Mouse (Mus musculus) liver, embryonic 11.5 days (tissue): ENCODE measurements at regions not wholly inside any gene's neighbourhood (a gene's known extent, or its start where the extent isn't known, plus 50 kb on each side); places are given as distances from the start of the nearest gene placed in this dataset.

ENCODE experiments used
- ATAC-seq: fragments of 200-750 bp; cut with Nextera tagmentation; replicated peaks from 2 replicates; pipeline ENCODE4 v1.8.0; 2017; ENCODE audit warnings: moderate number of reproducible peaks, mild to moderate bottlenecking, moderate TSS enrichment, moderate library complexity; ENCODE audit not compliant: low FRiP score
- DNase-seq: peaks from one replicate; pipeline ENCODE4 v3.0.0-alpha.2; 2017; ENCODE audit warnings: low spot score
- H3K27ac ChIP-seq: fragments of 300-500 bp; sonication (generic); 2 replicates; pipeline ENCODE4 v1.5.1; 2014; ENCODE audit warnings: mild to moderate bottlenecking, low read depth, low read length, control low read depth
- H3K27me3 ChIP-seq: fragments of 300-500 bp; sonication (generic); replicated peaks from 2 replicates; pipeline ENCODE4 v1.6.1; 2014; ENCODE audit warnings: low read length, mixed read lengths; ENCODE audit not compliant: control insufficient read depth, insufficient read depth
- H3K36me3 ChIP-seq: fragments of 300-500 bp; sonication (generic); 2 replicates; pipeline ENCODE4 v1.6.1; 2014; ENCODE audit warnings: mild to moderate bottlenecking, low read length, moderate library complexity, mixed read lengths; ENCODE audit not compliant: control insufficient read depth, insufficient read depth
- H3K4me1 ChIP-seq: fragments of 300-500 bp; sonication (generic); replicated peaks from 2 replicates; pipeline ENCODE4 v1.6.1; 2014; ENCODE audit warnings: low read length, mixed read lengths; ENCODE audit not compliant: control insufficient read depth, insufficient read depth
- H3K4me2 ChIP-seq: fragments of 300-500 bp; sonication (generic); 2 replicates; pipeline ENCODE4 v1.6.1; 2014; ENCODE audit warnings: mild to moderate bottlenecking, control low read depth, moderate library complexity
- H3K4me3 ChIP-seq: fragments of 300-500 bp; sonication (generic); 2 replicates; pipeline ENCODE4 v1.5.1; 2014; ENCODE audit warnings: low read depth, low read length, control low read depth
- H3K9ac ChIP-seq: fragments of 300-500 bp; sonication (generic); 2 replicates; pipeline ENCODE4 v1.6.1; 2014; ENCODE audit warnings: low read depth, low read length, control low read depth
- H3K9me3 ChIP-seq: fragments of 300-500 bp; sonication (generic); 2 replicates; pipeline ENCODE4 v1.6.1; 2016; ENCODE audit warnings: low read length, inconsistent platforms, mixed read lengths; ENCODE audit not compliant: control insufficient read depth
- WGBS: fragments of 180-500 bp; shearing (Covaris S2); extraction: QIAGEN DNeasy Blood & Tissue Kit; methylation state at CpG from one replicate; pipeline ENCODE4 v1.1.7; 2014; 5-methylcytosine and 5-hydroxymethylcytosine counted together

GRCm38 (mm10) chr10:67377643-67378223 is 92.6 kb upstream of the Nrbf2 start:
- ATAC-seq (no peak), DNase-seq (no peak)
- Histone ChIP-seq H3K27ac (no peak overlapping the region), H3K4me2 (no peak overlapping the region), H3K36me3 (no peaks in the 10 kb centered on the region), H3K9me3 (no peaks in the 10 kb centered on the region), H3K4me3 (no peak overlapping the region), H3K4me1 (no peaks in the 10 kb centered on the region), H3K9ac (no peak overlapping the region), H3K27me3 (no peaks in the 10 kb centered on the region)
- 70% methylated on average over 17 of the region's 17 CpGs for WGBS

- DNase-seq = no peak
- Histone ChIP-seq H3K4me3 (no peak overlapping the region), H3K36me3 (no peaks in the 10 kb centered on the region), H3K4me2 (no peak overlapping the region), H3K27ac (no peak overlapping the region), H3K9ac (no peak overlapping the region), H3K4me1 (no peaks in the 10 kb centered on the region), H3K9me3 (no peaks in the 10 kb centered on the region), H3K27me3 (no peaks in the 10 kb centered on the region)
- no peak for ATAC-seq
- 71% methylated on average over 5 of the region's 5 CpGs for WGBS
These were observed 95.1 kb upstream of the Nrbf2 start for GRCm38 (mm10) chr10:67380174-67380573.

GRCm38 (mm10) chr10:67383352-67383751 is 98.2 kb upstream of the Nrbf2 start:
- H3K4me1 ChIP-seq = no peaks in the 10 kb centered on the region
- H3K4me3 ChIP-seq = no peak overlapping the region
- WGBS = 79% methylated on average over 4 of the region's 4 CpGs
- no peaks in the 10 kb centered on the region for H3K27me3 ChIP-seq
- H3K9ac ChIP-seq = no peak overlapping the region
- ATAC-seq (no peak), DNase-seq (no peak)
- H3K27ac ChIP-seq = no peak overlapping the region
- no peaks in the 10 kb centered on the region for H3K9me3 ChIP-seq
- H3K4me2 ChIP-seq = no peak overlapping the region
- no peaks in the 10 kb centered on the region for H3K36me3 ChIP-seq

GRCm38 (mm10) chr10:67383802-67384567 is 98.9 kb upstream of the Nrbf2 start:
- H3K4me3 ChIP-seq = no peak overlapping the region
- no peaks in the 10 kb centered on the region for H3K9me3 ChIP-seq
- H3K4me1 ChIP-seq = no peaks in the 10 kb centered on the region
- no peaks in the 10 kb centered on the region for H3K36me3 ChIP-seq
- no peaks in the 10 kb centered on the region for H3K27me3 ChIP-seq
- no peak overlapping the region for H3K27ac ChIP-seq
- no peak for ATAC-seq
- no peak overlapping the region for H3K9ac ChIP-seq
- H3K4me2 ChIP-seq = no peak overlapping the region
- no peak for DNase-seq
- 84% methylated on average over 16 of the region's 16 CpGs for WGBS

- no peak for DNase-seq
- Histone ChIP-seq H3K4me2 (no peak overlapping the region), H3K9ac (no peak overlapping the region), H3K36me3 (no peaks in the 10 kb centered on the region), H3K4me1 (no peaks in the 10 kb centered on the region), H3K27ac (no peak overlapping the region), H3K4me3 (no peak overlapping the region), H3K27me3 (no peaks in the 10 kb centered on the region), H3K9me3 (no peaks in the 10 kb centered on the region)
- 63% methylated on average over 4 of the region's 4 CpGs for WGBS
- ATAC-seq = no peak
These were observed 99.5 kb upstream of the Nrbf2 start for GRCm38 (mm10) chr10:67384568-67384958.

GRCm38 (mm10) chr10:67385966-67386365 is 100.9 kb upstream of the Nrbf2 start:
- 67% methylated on average over 5 of the region's 5 CpGs for WGBS
- no peak overlapping the region for H3K4me2 ChIP-seq
- no peak overlapping the region for H3K27ac ChIP-seq
- H3K27me3 ChIP-seq = no peaks in the 10 kb centered on the region
- ATAC-seq = no peak
- H3K4me1 ChIP-seq = no peaks in the 10 kb centered on the region
- no peak for DNase-seq
- H3K9ac ChIP-seq = no peak overlapping the region
- H3K9me3 ChIP-seq = no peaks in the 10 kb centered on the region
- no peak overlapping the region for H3K4me3 ChIP-seq
- no peaks in the 10 kb centered on the region for H3K36me3 ChIP-seq

GRCm38 (mm10) chr10:67388755-67389154 is 103.7 kb upstream of the Nrbf2 start:
- H3K9me3 ChIP-seq = no peaks in the 10 kb centered on the region
- no peaks in the 10 kb centered on the region for H3K36me3 ChIP-seq
- H3K27me3 ChIP-seq = no peaks in the 10 kb centered on the region
- no peak overlapping the region for H3K4me3 ChIP-seq
- H3K4me2 ChIP-seq = no peak overlapping the region
- ATAC-seq = no peak
- no peak overlapping the region for H3K9ac ChIP-seq
- DNase-seq = no peak
- 74% methylated on average over 5 of the region's 6 CpGs for WGBS
- no peaks in the 10 kb centered on the region for H3K4me1 ChIP-seq
- H3K27ac ChIP-seq = no peak overlapping the region

- Histone ChIP-seq H3K27ac (no peak overlapping the region), H3K4me2 (no peak overlapping the region), H3K4me3 (no peak overlapping the region), H3K9me3 (no peaks in the 10 kb centered on the region), H3K4me1 (no peaks in the 10 kb centered on the region), H3K27me3 (no peaks in the 10 kb centered on the region), H3K9ac (no peak overlapping the region), H3K36me3 (no peaks in the 10 kb centered on the region)
- WGBS = 55% methylated on average over 5 of the region's 5 CpGs
- DNase-seq (no peak), ATAC-seq (no peak)
These were observed 115.3 kb upstream of the Nrbf2 start for GRCm38 (mm10) chr10:67400434-67400833.

- Histone ChIP-seq H3K27ac (no peak overlapping the region), H3K4me3 (no peak overlapping the region), H3K9ac (no peak overlapping the region), H3K9me3 (no peaks in the 10 kb centered on the region), H3K27me3 (no peaks in the 10 kb centered on the region), H3K4me1 (no peaks in the 10 kb centered on the region), H3K36me3 (no peaks in the 10 kb centered on the region), H3K4me2 (no peak overlapping the region)
- no peak for ATAC-seq
- WGBS = 46% methylated on average over 6 of the region's 6 CpGs
- no peak for DNase-seq
These were observed 116.3 kb upstream of the Nrbf2 start for GRCm38 (mm10) chr10:67401409-67401808.
